Mouse (Mus musculus) lung, adult 2 months (tissue): ENCODE data around the gene Icam2.

Experiments
- CTCF ChIP-seq: fragments of 200-500 bp; IDR thresholded peaks from 2 replicates; pipeline ENCODE4 v1.5.1; 2011; ENCODE audit warnings: mild to moderate bottlenecking, low read length, control low read depth; ENCODE audit not compliant: insufficient read depth
- POLR2A ChIP-seq: fragments of 200-500 bp; IDR thresholded peaks from 2 replicates; pipeline ENCODE4 v1.6.1; 2011; ENCODE audit warnings: low read depth, mild to moderate bottlenecking, control low read depth, low read length, borderline replicate concordance; ENCODE audit errors: extremely low read depth

DNA sequence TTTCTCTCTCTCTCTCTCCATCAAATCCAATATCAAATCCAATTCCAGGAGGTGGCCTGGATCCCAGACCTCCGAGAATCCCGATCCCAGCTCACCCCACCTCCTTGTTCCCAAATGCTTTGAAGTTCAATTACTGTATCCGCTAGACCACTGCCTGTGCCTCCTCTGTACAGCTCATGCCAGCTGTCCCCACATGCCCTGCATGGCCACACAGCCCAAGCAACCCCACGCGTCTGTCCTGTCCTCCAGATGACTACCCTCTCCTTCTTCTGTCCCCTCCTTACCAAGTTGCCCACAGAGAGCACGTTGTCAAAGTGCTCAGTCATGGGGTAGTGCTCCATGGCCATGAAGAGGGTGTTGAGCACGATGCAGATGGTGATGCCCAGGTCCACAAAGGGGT is 49.0 kb downstream of the Icam2 start:
- TF ChIP-seq POLR2A = no peak
- no peak for TF ChIP-seq CTCF
